Mouse (Mus musculus): ENCODE measurements around the gene Shank2.

Shank2 gene

DNA sequence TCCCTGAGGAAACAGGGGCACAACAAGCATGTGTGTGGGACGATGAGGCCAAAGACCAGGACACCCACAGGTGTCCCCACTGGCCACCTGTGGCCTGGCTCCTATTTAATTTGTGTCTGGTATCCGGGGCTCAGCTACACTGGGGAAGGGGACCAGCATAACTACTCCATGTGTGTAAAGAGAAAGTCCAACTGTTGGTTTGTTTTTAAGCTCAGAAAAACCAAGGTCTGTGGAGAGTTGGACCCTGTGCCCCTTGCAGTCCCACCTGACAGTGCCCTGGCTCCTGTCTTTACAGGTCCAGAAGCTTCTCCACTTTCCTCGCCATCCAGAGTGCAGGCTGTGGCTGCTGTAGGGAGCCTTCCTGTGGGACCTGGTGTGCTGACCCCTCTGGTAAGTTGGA, at the start of gene Shank2:
Gene Shank2, plus strand, starts transcription at position 301 of the 400 bp plus-strand sequence.
- DNase-seq = no peak

- no peak for DNase-seq
Measured at GRCm38 (mm10) chr7:143952130-143952529, 49.6 kb upstream of the Shank2 start.

DNA sequence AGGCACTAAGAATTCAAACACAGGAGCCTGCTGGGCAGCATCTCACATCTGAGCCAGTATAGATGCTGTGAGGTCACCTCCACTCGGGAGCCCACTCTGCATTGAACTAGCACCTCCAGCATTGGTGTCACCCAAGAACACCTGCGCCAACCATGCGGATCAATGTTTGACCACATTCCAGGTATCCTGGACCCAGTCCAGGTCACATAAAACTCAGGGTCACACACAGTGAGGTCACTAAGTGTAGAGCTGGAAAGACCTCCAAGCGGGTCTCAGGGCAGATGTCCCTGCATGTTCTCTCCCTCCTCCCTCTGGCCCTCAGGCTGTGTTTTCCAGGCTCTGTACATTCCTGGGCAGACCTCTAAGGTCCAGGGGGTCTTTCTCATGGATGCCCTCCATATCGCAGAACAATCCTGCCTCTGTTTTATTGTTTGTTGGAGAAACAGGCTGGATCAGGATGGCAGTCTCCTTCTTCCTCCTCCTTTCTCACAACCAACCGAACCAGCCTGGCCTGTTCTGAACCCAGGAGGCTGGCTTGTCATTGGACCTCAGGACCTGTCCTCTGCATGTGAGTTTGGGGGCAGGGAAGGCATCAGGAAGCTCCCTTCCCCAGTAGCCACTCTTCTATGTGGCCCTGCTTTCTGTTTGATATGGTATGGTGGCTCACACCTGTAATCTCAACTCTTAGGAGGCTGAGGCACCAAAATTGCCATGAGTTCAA, 45.0 kb upstream of the Shank2 start:
- peak; percentile 82 for DNase-seq

DNA sequence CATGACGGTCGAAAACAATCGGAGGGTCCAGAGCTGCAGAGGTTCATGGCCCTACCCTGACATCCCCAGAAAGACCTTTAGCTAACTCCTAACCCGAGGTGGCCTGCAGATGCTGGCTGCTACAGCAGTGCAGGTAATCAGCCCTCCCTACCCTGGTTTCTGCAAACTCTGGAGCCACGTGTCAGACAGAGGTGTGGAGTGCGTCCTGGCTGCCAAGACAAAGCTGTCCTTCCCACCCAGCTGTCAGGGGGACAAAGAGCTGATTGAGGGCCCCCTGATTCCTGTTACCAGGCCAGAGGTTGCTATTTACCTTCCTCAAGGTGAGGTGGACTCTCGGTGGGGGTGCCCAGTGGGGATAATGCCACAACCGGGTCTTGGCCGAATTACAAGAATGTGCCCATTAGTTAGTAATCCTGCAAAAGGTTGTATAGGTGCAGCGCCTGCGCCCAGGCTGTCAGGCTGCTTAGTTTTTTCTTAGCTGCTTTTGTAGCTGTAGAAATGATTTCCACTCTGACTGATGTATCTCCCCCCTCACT, 43.6 kb upstream of the Shank2 start:
- DNase-seq = peak; percentile 67

- DNase-seq = no peak
Measured at GRCm38 (mm10) chr7:143963813-143964212, 37.9 kb upstream of the Shank2 start.

GRCm38 (mm10) chr7:143966621-143967020, 35.1 kb upstream of the Shank2 start:
- no peak for DNase-seq

GRCm38 (mm10) chr7:143977491-143977830, 24.3 kb upstream of the Shank2 start:
- DNase-seq = no peak

GRCm38 (mm10) chr7:143977831-143978682, 23.7 kb upstream of the Shank2 start:
- peak; percentile 74 for DNase-seq

- DNase-seq = peak; percentile 87
Measured at GRCm38 (mm10) chr7:143978741-143979371, 22.9 kb upstream of the Shank2 start.

- DNase-seq = peak; percentile 48
Measured at GRCm38 (mm10) chr7:143979986-143980385, 21.7 kb upstream of the Shank2 start.

- peak; percentile 59 for DNase-seq
Measured at GRCm38 (mm10) chr7:143986281-143986680, 15.4 kb upstream of the Shank2 start.

- no peak for DNase-seq
Measured at GRCm38 (mm10) chr7:143991160-143991559, 10.6 kb upstream of the Shank2 start.

DNA sequence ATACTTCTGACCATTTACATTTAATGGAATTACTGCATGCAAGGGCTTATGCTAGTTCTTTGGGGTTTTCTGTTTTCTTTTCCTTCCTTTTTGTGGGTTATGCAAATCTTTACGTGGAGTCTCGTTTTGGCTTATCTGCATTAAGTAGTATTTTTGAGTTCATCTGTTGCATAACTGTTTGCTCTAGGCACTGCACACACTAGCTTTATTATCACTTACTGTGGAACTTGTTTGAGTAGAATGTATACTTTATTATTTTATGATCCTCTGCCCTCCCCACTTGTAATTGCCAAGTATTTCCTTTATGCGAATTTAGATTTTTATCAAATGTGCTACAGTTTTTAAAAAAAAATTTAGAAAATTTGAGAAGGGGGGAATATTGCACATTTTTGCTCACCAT, 2.7 kb upstream of the Shank2 start:
- no peak for DNase-seq

GRCm38 (mm10) chr7:144003471-144003870, 1.7 kb downstream of the Shank2 start:
- DNase-seq = no peak

GRCm38 (mm10) chr7:144008079-144008478, 6.4 kb downstream of the Shank2 start:
- DNase-seq = no peak

DNA sequence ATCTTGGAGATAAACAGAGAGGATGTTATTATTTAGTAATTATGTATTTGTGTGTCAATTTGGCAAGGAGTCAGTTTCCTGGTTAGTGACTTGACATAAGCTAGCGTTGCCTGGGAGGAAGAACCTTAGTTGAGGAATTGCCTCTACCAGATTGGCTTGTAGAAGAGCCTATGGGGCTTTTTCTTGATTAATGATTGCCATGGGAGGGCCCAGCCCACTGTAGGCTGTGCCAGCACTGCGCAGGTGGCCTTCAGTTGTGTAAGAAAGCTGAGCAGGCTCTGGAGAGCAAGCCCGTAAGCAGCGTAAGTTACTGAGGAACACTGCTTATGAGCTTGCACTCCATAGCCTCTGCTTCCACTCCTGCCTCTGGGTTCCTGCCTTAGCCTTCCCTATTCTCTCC, 7.3 kb downstream of the Shank2 start:
- DNase-seq = peak; percentile 84

GRCm38 (mm10) chr7:144014485-144014884, 12.8 kb downstream of the Shank2 start:
- DNase-seq = peak; percentile 44

- peak; percentile 55 for DNase-seq
Measured at GRCm38 (mm10) chr7:144021801-144022200, 20.1 kb downstream of the Shank2 start.

DNA sequence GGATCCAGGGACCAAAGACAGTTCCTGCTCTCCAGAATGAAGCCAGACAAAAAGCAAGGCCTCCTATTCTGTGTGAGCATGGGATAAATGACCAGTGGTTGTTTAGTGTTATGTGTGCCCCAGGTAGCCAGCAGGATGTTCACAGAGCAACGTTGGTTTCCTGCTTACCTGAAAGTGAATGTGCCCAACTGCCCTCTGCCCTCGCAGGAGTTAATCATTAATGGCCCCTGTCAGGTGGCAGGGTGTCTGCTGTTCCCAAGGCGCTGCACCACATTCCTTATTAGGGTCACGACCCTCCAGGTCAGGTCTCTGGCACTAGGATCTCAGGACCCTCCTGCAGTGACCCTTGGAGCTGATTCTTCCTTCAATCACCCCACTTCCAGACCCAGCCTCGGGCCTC, 21.0 kb downstream of the Shank2 start:
- peak; percentile 88 for DNase-seq

DNA sequence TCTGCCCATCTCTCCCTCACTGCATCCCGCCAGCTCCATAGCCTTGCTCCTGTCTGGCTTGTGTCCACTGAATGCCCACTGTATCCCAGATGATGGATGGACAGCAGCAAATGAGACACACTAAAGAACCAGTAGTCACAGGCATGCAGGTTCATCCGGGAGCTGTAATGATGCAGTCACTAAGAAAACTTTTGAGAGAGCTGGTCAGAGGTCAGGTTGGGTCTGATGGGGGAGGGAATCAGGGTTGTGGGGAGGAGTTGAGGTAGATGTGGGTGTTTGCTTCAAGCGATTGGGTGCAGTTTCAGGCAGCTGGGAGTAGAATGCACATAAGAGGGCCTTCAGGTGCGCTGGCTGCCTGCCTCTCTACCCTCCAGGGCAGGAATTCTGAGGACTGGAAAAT, 21.8 kb downstream of the Shank2 start:
- peak; percentile 56 for DNase-seq

- peak; percentile 16 for DNase-seq
Measured at GRCm38 (mm10) chr7:144026024-144026752, 24.5 kb downstream of the Shank2 start.

DNA sequence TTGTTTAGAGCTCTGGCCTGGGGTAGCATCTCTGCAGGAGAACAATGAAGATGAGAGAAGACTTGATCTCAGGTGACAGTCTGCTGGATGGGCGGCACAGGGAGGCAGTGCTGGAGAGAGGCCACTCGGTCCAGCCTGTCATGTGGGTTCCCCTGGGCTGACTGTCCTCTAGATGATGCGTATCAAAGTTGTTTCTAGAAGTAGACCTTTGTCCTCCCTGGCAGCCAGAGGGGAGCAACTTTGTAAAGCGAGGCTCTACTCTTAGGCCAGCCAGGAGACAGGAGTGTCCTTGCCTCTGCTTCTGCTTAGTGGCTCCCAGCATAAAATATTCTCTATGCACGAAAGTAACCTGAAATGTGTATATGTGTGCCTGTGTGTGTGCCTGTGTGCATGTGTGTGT, 27.5 kb downstream of the Shank2 start:
- peak; percentile 42 for DNase-seq

DNA sequence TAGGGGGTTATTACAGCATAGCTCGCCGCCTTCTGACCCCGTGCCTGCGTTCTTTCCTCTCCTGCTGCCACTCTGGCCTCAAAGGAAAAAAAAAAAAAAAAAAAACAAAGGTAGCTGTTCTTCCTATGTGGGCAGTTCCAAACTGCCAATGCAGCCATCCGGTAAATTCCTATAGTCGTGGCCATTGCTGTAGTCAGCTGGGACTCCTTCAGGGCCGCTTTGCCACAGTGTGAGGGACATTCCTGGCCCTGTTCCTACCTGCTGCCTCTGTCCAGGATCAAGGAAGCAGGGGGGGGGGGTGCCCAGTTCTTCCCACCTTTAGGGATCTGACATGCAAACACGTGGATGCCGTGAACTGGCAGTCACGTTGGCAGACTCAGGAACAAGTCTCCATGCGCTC, 29.1 kb downstream of the Shank2 start:
- no peak for DNase-seq

Data from kidney, adult 18-20 months (tissue).